Mouse (Mus musculus): Measurements from ENCODE around the gene Mapk13.
A peak's percentile ranks its signal among the peaks of the same experiment; 100 is the strongest.
"Not testable (repeated sequence)": the region's sequence is repeated elsewhere in the genome, so short reads cannot be mapped to it uniquely, and the experiment has no call there.

Gene Mapk13

DNA sequence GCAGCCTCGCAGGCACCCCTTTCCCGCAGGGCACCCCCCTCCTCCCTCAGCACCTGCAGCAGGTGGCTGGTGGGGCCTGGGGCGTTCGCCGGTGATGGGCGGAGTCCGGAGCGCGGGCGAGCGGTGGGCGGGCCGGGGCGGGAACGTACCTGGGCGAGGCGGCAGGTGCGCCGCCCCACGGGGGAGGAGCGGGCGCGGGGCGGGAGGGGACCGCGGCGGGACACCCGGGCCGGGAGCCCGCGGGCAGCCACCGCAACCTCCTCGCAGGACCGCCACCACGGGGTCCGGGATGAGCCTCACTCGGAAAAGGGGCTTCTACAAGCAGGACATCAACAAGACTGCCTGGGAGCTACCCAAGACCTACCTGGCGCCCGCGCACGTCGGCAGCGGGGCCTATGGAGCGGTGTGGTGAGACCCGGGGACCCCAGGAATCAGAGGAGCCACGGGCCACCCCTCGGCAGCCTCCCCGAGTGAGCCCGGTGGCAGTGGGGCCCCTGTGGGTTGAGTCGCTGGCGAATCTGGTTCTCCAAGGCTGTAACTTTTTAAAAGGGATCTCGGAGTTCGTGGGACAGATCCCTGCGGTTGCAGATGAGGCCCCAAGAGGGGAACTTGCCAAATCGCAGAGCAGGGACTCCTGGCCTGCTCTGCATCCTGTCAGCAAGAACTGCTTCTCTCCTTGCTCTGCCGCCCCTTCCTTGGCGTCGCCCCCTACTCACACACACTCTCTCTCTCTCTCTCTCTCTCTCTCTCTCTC is at the start of gene Mapk13:
Mapk13 (plus strand) TSS at position 177 of the 754 bp plus-strand sequence.
- DNase-seq = peak; percentile 36 to 61

GRCm38 (mm10) chr17:28725783-28726182 is 43.3 kb upstream of the Mapk13 start, which contains the start of gene AC170998.1:
Gene AC170998.1 (plus strand): TSS chr17:28726083.
- DNase-seq = no peak

GRCm38 (mm10) chr17:28727511-28727910 is 41.6 kb upstream of the Mapk13 start:
- DNase-seq = not testable (repeated sequence)

DNA sequence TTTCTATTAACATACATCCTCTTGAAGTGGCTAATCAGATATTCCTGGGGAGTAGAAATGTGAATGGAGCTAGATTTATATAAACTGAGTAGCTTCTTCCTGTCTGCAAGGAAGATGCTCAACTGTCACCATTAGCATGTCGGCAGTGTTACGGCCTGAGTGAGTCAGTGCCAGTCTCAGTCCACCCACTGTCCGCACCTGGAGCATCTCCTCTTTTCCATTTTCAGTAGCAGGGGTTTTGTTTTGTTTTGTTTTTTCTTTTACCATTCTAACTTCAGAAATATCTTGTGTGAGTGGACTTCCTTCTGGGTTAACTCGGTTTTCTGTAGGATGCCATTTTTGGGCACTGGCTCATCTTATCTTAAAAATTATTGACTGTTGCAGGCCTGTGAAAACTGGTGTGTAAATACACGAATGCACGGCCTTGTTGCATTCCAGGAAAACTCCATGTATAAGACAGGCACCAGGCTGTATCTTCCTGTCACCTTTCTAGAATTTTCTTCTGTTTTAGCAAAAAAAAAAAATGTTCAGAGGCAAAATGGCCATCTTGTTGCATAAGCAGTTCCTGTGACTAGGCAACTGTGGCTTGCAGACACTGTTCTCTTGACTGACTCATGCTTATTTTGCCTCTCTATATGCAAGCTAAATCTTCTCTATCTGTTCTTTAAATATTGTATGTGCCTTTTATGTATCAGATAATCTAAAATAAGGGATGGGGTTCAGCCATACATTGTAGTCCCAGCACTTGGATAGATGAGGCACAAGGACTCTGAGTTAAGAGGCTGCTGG is 33.6 kb upstream of the Mapk13 start:
- DNase-seq = no peak

- DNase-seq = no peak
Observed at GRCm38 (mm10) chr17:28736486-28736885, 32.6 kb upstream of the Mapk13 start.

DNA sequence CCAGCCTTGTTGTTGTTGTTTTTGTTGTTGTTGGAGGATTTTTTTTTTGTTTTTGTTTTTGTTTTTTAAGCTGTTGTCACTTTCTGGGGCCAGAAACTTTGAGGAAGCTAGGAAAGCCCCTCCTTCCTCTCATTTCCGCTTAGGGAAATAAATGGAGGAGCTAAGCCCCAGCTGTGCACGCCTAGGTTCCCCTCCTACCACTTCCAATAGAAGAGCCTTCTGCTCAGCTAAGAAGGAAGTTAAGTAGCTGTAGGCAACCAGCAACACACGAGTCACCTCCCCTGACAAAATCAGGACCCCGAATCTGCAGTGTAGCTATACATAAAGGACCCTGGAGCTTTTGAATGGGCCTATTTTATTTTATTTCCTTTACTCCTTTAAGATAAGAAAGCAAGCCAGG is 31.1 kb upstream of the Mapk13 start:
- no peak for DNase-seq

DNA sequence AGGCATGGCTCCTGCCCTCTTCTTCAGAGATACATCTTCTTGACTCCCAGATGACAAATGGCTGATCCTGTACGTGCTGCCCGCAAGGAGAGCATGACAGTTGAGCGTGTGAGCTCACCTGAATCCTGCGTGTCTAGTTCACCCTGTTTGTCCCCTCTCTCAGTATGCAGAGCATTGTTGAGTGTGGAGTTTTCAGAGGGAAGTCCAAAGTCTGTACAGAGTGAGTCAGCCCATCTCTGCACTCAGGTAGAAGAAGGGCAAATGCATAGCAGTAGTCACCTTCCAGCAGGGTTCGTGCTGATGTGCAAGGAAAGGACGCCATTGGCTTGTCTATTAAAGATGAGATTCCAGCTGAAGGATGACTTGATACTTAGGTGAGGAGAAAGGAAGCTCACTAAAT is 29.9 kb upstream of the Mapk13 start:
- DNase-seq = no peak

- DNase-seq = no peak
Observed at GRCm38 (mm10) chr17:28743145-28743866, 25.8 kb upstream of the Mapk13 start.

DNA sequence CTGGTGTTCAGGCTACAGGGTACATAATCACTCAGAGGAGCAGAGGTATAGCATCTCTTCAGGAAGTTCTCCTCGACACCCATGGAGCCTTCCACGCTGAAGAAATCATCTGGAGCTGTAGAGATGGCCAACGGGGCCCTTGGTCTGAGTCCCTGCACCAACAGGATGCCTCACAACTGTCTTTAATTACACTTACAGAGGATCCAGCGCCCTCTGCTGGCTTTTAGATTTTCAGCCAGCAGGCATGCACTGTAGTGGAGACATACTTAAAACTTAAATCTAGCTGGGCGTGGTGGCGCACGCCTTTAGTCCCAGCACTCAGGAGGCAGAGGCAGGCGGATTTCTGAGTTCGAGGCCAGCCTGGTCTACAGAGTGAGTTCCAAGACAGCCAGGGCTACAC is 25.2 kb upstream of the Mapk13 start:
- no peak for DNase-seq

GRCm38 (mm10) chr17:28745773-28746172 is 23.3 kb upstream of the Mapk13 start:
- no peak for DNase-seq

DNA sequence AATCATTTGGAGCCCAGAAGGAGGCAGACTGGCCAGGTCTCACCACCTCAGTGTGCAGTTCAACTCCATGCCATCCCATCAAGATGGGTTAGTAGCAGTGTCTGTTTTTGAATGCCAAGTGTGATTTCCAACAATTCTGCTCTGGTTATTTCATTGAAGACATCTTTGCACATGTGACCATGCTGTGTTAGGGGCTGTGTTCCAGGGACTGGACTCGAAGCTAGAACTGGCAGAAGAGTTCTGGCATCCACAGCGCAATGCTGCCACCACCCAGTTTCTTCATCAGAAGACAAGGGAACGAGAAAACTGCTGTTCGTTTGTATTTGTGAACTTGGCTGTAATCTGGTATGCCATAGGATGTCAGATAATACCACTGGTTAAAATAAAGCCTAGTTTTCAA is 21.1 kb upstream of the Mapk13 start:
- DNase-seq = no peak

- peak; percentile 50 to 51 for DNase-seq
Observed at GRCm38 (mm10) chr17:28750580-28750979, 18.5 kb upstream of the Mapk13 start.

DNA sequence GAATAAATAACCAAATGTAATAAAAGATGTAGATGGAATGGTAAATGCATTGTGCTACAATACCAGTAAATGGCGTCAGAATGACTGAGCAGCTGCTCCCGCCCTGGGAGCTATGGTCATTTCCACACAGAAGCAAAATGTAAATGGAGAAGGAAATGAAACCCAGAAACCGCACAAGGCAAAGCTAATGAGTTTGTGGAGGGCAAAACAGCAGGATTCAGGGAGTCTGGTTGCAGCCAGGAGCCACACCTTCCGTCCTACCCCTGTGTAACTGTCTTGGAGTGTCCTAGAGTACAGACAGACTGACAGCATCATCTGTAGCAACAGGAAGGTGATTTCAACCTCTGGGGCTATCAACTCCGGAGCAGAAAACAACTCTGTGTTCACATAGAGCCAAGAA is 12.7 kb upstream of the Mapk13 start:
- DNase-seq = no peak

- DNase-seq = no peak
Observed at GRCm38 (mm10) chr17:28757470-28757869, 11.6 kb upstream of the Mapk13 start.

DNA sequence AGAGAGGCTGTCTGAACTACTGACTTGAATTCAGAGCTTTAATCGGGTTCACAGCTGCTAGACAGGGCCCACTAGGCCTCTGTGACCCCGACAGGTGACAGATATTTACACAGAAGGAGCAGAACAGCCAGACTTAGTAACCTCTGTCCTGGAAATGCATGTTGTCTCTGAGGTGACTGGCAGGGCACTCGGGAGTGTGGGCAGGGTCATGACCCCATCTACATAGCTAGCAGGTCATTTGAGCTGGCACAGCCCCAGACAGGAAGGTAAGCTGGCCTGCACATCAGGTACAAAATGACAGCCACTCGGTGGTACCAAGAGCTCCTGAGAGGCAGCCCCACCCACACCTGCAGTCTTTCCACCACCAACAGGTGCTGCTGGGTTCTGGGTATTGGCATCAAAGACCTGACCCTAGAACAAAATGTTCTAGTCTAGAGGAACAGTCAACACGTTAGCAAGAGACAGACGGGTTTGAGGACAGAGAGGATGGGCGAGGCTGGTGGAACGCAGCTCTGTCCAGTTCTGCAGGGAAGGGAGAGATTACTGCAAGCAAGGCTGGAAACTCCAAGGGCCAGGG is 8.3 kb upstream of the Mapk13 start:
- peak in 1 of 2 experiments; percentile 37 for DNase-seq

- peak; percentile 73 to 78 for DNase-seq
Observed at GRCm38 (mm10) chr17:28761871-28762270, 7.2 kb upstream of the Mapk13 start.

GRCm38 (mm10) chr17:28766203-28766602 is 2.9 kb upstream of the Mapk13 start:
- no peak for DNase-seq

DNA sequence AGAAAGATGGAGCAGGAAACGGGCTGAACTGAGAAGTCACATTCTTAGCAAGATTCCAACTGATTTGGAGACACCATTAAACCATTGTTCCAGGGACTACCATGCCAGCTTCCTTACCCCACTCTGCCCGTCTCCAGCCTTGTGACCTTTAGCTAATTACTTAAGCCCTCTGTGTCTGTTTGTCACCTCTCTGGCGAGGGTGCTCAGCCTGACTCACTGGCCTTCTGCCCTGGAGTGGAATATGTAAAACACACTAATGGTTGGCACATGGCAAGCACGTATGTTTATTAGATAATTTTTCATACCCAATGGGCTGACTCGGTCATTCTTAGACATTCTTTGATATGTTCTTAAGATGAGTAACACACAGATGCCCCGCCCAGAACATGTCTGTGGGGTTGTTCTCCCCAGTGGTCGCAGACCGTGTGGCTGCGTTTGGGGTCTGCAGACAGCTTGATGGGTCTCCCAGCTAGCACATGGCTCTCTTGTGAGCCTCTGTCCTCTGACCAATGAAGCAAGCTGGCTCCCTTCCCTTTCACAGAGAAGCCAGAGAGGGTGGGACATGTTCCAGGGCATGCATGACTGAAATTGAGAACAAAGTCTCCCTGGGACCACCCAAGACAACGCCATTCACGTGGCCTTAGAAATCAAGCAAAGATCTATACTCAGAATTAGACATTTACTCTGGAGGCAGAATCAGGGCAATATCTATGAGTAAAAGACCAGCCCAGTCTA is 2.1 kb upstream of the Mapk13 start:
- no peak for DNase-seq

DNA sequence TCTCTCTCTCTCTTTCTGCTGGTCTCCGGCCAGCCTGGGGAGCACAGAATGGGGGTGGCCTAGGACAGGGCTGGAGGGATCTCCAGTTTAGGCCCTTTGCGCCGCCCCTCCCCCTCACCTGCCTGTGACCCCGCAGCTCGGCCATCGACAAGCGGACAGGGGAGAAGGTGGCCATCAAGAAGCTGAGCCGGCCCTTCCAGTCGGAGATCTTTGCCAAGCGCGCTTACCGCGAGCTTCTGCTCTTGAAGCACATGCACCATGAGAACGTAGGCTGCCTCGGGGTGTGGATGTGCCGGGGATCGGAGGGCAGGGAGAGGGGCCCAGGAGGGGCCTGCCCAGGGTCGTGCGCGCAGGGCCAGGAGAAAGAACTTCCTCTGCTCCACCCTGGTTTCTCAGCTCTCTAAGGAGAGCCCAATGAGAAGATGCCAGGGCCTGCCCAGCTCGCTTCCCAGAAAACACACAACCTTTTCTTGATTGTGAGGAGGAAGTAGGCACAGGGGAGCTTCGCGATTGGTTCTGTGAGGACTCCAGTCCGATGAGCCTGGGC is 851 bp downstream of the Mapk13 start:
- peak; percentile 32 to 59 for DNase-seq

DNA sequence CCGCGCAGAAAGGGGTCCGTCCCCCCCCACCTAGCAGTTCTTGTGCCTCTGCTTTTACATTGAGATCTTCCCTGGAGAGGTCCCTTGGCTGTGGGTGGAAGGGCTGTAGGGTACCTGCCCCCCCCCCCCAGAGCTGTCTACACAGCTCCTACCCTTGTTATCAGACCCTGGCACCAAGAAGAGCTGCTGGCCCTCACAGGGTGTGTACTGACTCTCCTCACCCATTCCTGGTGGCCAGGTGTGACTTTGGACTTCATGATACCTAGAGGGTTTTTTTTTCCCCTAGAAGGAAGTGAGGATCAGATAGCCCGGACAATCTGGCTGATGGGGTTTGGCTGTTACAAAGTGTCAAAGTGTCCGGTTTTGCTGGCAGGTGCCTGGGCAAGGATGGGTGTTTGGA is 2.2 kb downstream of the Mapk13 start:
- no peak for DNase-seq

DNA sequence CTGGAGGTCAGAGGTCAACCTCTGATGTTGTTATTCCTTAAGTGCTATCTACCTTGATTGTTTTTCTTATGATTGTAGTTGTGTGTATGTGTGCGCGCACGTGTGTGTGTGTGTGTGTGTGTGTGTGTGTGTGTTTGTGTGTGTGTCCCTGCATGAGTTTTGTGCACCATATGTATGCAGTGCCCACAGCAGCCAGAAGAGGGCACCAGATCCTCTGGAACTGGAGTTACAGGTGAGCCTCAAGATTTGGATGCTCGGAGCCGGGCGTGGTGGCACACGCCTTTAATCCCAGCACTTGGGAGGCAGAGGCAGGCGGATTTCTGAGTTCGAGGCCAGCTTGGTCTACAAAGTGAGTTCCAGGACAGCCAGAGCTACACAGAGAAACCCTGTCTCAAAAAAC is 5.2 kb downstream of the Mapk13 start:
- DNase-seq = not testable (repeated sequence)

GRCm38 (mm10) chr17:28775161-28775560 is 6.1 kb downstream of the Mapk13 start:
- no peak for DNase-seq

Measured in lung, adult 18-20 months (tissue).